Mouse (Mus musculus): ENCODE measurements around the gene Tmem151a. TPM values are rescaled to one million over a fixed set of nuclear protein-coding genes. Genes with fewer than 3 reads are reported as not detected.
A peak's percentile ranks its signal among the peaks of the same experiment; 100 is the strongest.
"Not testable (repeated sequence)": the region's sequence is repeated elsewhere in the genome, so short reads cannot be mapped to it uniquely, and the experiment has no call there.

Tmem151a gene
- total RNA-seq, 2 experiments from 2014 or later, result 146 to 149 TPM

DNA sequence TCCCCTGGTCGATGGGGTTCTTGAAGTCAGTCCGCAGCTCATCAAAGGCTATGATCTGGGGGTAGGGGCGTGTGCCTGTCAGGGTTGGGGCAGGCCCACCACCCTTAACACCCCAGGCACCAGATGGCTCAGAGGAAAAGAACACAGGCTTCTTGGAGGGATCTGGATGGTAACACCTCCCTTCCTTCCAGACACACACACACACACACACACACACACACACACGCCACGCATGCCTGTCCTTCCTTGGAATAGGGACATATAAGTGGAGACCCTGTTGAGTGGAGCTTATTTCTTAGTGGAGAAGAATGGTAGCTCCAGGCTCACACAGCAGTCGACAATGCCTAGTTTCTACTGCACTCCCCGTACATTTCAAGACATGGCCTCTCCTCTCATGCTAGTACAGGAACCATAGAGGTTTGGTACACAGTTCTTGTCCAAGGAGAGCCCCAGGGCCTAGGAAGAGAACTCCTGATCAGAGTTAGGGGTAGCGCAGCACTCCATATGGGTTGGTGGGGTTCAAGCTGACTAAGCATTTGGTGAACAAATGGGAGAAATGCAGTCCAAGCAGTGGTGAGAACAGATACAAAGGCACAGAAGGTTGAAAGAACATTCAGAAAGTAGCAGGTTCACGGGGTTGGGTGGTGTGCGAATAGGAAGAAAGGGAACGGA lies 9.6 kb upstream of the Tmem151a start:
- DNase-seq (ENCODE audit: low spot score in 2 of 2), result no peak

DNA sequence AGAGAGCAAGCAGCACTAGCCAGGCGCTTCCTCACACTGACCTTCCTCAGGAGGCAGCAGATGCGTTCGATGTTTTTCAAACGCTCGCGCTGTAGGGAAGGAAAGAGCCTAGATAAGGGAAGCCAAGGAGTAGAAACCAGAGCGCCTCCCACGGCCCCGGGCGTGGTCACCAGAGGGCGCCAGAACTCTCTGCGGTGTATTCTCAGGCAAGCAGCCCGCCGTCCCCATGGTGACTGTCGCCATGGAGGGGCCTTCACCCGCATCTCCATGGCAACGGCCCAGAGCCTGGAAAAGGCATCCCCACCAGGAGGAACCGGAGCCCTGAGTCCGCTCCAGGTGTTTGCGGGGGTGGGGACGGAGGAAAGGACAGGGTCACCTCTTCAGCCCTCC lies 8.9 kb upstream of the Tmem151a start:
- DNase-seq (ENCODE audit: low spot score in 2 of 2), result peak; percentile 98 to 99

DNA sequence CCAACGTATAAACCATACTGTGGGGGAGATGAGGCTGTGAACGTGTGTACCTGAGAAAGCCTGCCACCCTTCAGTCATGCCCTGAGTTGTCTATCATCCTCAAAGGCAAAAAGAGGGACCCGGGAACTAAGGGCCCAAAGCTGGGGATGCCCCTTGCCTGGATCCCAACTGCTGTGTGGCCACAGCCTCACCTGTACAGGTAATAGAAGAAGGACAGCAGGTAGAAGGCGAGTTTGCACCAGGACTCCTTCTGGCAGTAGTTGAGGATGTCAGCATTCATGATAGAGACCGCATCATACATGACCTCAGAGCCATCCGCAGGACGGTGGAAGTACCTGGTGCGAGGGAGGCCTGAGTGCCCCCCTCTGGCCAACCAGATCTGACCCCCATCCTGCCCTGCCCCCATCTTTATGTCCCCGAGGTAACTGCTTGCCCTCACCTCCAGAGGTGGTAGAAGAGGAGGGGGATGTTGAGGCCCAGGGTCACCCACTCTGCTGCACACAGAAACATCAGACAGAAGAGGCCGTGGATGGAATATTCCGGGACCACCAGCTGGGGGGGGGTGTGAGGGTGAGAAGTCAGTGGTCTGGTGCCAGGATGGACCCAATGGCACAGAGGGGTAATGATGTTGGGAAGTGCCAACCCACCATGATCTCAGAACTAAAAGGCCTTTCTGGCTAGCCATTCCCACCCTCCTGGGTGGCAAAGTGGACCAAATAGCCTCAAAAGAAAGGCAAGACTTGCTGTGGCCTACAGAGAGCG lies 8.3 kb upstream of the Tmem151a start:
- DNase-seq (ENCODE audit: low spot score in 2 of 2), result no peak

DNA sequence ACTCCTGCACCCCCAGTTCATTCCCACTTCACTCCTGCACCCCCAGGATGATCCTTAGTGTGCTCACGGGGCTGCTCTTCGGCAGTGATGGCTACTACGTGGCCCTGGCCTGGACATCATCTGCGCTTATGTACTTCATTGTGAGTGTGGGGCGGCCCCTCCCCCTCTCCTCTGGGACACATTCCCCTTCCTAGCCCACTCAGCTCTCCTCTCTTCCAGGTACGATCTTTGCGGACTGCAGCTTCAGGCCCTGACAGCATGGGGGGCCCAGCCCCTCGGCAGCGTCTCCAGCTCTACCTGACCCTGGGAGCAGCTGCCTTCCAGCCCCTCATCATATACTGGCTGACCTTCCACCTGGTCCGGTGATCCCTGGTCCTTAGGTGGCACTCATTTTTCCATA lies 6.8 kb upstream of the Tmem151a start:
- DNase-seq (ENCODE audit: low spot score in 2 of 2), result no peak

DNA sequence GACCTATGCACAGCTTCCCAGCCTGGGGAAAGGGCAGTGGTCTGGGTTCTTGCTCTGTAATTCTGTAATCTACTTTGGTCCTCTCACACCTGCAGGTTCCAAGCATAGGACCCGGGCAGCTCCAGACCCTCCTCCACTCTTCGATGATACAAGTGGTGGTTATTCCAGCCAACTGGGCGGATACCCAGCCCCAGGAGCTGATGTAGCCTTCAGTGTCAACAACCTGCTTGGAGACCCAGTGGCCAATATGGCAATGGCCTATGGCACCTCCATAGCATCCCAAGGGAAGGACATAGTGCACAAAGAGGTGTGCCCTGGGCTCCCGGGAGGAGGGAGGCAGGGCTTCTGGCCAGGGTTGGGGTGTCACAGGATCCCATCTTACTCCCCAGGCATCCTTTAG lies 4.0 kb upstream of the Tmem151a start:
- no peak for DNase-seq (ENCODE audit: low spot score in 2 of 2)

DNA sequence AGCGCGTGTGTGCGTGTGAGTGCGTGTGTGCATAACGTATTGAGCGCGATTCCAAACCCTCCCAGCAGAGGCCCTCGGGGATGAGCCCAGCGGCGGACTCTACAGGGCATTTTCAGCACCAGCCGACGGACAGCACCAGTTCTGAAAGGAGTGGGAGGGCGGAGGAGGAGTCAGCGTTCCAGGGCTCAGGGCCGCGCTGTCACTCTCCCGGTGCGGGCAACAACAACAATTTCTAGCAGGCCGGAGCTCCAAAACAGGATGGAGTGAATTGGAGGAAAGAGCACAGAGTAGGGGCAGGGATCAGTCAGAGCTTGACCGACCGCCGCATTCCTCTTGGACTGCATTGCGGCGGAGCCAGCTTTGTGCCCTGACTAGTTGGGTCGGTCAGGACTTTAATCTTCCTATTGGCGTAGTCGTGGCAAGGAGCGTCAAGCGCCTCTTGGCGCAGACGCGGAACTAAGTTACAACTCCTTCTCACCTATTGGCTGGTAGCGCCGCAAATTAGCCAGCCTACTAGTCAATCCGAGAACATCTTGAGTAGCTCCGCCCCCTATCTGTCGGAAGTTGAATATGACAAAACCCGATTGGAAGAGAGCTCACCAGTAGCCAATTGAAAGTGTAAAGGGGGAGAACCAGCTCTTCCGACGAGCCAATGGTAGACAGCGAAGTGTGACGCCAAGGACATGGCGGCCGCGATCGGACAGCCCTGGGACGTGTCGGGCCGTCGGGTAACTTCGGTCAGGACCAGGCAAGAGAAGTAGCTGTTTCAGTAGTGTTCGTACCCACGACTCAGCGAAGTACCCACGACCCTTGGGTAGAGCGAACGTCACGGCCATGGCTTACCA lies 2.8 kb upstream of the Tmem151a start, which contains the start of gene Yif1a:
Gene Yif1a, plus strand, starts transcription at position 655 of the 845 bp plus-strand sequence.
- DNase-seq (ENCODE audit: low spot score in 2 of 2), result peak; percentile 87 to 93

DNA sequence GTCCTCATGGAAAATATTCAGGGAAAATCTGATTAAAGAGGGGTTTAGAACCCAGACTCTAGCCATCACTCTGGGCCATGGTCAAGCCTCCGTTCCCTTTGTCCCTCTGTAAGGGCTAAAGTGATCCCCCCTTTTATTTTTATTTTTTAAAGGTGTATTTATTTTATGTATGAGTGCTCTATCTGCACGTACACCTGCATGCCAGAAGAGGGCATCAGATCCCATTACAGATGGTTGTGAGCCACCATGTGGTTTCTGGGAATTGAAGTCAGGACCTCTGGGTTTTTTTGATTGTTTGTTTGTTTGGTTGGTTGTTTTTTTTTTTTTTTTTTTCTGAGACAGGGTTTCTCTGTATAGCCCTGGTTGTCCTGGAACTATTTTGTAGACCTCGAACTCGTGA lies 1.2 kb upstream of the Tmem151a start:
- DNase-seq (ENCODE audit: low spot score in 2 of 2), result not testable (repeated sequence)

DNA sequence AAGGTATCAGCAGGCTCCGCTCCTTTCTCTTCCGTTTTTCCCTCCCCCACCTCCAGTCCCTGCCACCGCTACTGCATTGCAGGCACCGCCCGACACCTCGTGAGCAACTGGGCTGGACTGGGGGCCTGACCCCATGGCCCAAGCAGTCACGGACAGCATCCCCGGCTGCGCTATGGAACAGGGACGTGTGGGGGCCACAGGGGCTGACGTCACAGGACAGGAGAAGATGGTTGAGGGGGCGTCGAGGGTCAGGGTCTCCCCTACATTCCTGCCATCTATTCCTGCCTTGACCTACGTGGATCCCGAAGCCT lies 542 bp downstream of the Tmem151a start:
- DNase-seq (ENCODE audit: low spot score in 2 of 2), result no peak

DNA sequence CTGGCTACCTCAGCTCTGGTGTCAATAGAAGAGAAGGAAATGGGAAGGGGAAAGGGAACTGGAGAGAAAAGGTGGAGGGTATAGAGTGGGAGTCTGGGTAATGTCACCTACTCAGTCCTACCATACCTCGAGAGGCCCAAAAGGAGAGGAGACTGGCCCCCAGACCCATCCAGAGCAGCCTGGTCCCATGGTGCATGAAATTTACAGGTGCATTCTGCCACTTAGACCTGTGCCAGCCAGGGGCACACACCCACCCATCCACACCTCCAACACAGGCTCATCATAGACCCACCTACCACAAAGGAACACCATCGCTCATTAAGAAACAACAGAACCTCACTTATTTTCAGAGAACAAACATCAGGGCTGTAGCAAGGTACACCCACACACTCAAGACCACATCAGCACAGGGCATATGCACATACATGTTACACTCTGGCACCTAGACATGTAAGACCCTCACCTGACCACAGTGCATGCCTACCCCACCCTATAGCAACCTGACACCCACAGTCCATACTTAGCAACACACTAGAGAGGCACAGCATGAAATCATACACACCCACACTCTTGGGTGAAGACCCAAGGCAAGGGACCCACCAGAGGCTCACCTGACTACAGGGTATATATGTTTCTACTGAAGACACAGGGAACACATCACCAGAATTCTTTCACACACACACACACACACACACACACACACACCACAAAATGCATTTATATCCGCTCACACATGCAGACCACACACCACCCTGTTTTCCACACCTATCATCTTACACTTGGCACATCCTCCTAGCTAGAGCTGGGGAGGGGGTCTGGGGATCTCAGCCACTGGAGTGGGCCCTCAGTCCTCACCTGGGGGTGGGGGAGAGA lies 1.1 kb downstream of the Tmem151a start:
- DNase-seq (ENCODE audit: low spot score in 2 of 2), result no peak

DNA sequence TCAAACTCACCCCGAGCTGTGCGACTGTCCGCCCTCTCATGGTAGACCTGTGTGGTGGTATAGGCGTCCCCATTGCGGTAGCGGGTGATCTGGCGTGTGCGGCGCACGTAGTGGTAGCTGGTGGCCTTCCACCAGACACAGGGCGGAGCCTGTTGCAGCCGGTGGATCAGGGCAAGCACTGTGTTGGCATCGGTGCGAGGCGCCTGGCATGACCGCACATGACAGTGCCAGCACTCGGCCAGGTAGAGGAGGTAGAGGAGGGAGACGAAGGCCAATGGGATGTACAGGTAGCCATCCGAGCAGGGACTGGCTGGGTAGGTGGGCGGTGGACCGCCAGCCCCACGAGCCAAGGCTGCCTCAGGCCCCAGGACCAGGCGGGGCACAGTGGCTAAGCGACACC lies 2.7 kb downstream of the Tmem151a start:
- no peak for DNase-seq (ENCODE audit: low spot score in 2 of 2)

DNA sequence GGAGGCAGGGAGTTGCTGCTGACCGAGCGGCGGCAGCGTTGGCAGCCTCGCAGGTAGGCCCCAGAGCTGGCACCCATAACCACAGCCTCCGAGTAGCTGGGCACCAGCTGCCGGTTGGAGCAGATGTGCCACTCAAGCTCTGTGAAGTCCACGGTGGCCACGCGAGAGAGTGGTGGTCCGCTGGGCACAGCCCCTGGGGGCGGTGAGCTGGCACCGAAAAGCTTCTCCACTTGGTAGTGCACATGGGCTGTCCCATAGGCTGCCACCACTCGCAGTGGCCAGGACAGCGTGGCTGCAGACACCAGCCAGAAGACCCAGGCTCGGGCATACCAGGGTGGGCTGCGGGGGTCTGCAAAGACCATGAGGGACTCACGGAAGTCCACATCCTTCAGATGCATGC lies 3.3 kb downstream of the Tmem151a start:
- no peak for DNase-seq (ENCODE audit: low spot score in 2 of 2)

DNA sequence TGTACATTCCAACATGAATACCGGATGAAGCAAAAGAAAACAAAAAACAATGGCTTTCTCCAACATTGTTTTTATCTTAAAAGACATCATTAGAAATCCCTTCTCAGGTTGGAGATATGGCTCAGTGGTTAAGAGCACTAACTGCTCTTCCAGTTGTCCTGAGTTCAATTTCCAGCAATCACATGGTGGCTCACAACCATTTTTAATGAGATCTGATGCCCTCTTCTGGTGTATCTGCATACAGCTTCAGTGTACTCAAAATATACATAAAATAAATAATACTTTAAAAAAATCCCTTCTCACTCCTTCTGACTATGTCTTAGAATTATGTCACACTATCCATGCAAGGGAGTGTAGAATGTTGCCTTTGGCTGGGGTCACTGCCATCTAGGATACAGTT lies 6.1 kb downstream of the Tmem151a start:
- no peak for DNase-seq (ENCODE audit: low spot score in 2 of 2)

DNA sequence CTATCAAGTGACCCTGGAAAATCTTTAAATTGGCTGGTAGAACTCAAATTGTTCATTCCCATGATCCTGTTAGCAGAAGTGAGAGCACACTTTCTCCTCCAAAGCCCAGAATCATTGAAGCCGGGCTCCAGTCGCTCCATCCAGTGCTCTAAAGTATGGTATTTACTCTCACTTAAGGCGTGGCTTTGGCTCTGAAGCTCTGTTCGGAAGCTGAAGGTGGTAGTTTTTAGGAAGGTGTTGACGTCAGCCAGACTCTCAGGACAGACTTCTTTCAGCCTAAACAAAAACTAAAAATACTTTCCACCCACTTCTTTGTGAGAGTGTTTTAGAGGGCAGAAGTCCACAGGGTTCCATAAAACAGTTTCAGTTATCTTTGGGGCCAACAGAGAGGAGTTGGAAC lies 11.8 kb downstream of the Tmem151a start:
- no peak for DNase-seq (ENCODE audit: low spot score in 2 of 2)

DNA sequence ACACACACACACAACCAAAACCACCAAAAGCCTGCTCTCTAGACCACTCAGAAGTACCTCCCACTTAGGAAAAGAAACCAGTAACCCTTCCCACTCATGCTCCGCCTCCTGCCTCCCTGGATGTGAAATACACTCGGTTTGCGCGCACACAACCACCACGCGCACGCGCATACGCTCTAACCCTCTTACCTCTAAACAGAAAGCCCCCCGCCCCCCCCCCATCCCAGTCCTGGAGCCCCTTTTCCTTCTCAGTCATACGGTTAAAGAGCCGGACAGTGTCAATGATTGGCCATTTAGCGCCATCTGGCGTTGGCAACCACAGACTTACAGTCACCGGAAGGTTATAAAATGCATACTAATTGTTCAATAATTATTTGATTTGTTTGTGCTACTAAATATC lies 12.3 kb downstream of the Tmem151a start:
- DNase-seq (ENCODE audit: low spot score in 2 of 2), result peak in 1 of 2 experiments; percentile 61

DNA sequence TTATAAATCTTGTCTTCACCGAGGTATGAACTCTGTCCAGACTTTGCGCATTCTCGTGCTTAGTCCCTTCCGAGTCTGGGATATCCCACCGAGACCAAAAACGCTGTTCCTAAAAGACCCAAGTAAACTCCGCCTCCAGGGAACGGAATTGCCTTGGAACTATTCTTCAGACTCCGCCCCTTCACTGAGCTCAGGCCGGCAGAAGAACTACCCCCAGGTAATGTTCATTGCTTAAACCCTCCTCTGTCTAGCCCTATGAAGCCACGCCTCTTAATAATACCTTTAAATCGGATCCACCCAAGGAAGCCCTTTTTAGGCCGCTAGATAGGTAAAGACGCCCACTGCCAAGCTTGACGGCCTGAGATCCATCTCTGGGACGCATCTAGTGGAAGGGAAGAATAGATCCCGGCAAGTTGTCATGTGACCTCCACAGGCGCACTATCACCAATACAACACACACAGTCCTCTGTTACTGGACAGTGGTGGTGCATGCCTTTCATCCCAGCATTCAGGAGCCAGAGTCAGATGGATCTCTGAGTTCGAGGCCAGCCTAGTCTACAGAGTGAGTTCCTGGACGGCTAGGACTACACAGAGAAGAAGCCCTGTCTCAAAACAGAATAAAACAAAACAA lies 12.8 kb downstream of the Tmem151a start:
- DNase-seq (ENCODE audit: low spot score in 2 of 2), result no peak

DNA sequence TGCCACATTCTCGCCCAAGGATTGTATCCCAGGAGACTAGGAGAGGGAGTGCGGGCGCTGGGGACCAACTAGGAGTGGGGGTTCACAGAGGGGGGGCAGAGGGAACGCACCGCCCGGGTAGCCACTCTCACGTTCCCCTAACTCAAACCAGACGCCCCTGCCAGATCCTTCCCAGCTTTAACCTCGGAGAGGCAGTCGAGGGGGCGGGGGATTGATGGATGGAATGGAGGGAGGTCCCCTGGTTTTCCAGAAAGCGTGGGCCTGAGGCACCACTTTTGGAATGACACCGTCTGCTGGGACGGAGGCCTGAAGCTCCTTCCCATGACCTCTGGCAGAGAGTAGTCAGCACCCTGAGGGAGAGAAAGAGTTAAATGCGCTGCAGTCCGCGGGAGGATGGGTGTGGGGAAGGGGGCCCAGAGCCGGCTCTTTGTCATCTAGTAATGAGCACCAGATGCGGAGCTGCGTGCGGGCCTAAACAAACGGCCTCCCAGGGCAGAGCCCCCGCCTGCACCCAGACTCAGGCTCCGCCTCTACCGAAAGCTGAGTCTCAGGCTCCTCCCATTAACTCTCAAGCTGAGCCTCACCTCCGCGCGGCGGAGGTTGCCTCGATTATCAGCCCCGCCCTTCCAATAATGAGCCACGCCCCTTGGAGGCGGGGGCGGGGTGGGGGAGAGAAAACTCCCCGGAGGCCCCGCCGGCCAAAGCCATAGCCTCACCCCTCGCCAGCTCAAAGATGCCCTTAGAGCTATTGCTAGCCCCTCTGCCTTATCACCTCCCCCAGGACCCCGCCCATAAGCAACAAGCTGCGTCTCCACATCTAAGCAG lies 13.6 kb downstream of the Tmem151a start:
- DNase-seq (ENCODE audit: low spot score in 2 of 2), result no peak

DNA sequence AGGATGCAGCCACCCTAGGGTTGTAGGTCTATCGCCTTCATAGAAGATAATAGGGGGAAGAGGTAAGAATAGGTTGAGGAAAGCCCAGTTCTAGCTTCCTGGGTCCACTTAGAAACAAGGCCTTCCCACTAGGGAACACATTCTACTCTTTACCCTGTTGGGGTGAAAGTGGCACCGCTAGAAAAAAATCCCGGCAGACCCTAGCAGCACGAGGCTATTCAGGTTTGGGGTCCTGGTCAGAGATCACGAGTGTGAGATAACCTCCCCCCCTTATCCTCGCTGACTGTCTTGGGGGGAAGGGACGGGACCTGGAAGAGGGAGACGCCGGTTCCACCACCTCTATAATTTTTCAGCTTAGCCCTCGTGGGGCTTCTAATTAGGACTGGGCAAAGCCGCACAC lies 14.3 kb downstream of the Tmem151a start:
- DNase-seq (ENCODE audit: low spot score in 2 of 2), result no peak

DNA sequence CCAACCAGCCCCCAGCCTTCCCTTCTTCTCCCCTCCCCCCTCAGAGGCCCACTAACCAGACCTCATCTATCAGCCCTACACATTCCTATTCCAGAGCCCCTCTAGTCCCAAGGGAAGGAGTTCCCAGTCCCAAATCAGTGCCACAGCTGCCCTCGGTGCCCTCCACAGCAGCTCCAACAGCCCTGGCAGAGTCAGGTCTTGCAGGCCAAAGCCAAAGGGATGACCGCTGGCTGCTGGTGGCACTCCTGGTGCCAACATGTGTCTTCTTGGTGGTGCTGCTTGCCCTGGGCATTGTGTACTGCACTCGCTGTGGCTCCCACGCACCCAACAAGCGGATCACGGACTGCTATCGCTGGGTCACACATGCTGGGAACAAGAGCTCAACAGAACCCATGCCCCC lies 15.4 kb downstream of the Tmem151a start:
- no peak for DNase-seq (ENCODE audit: low spot score in 2 of 2)

DNA sequence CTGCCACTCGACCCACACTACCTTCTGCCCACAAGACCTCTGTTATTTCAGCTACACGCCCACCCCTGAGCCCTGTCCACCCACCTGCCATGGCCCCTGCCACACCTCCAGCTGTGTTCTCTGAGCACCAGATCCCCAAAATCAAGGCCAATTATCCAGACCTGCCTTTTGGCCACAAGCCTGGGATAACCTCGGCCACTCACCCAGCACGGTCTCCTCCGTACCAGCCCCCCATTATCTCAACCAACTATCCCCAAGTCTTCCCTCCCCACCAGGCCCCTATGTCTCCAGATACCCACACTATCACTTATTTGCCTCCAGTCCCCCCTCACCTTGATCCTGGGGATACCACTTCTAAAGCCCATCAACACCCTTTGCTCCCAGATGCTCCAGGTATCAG lies 15.8 kb downstream of the Tmem151a start:
- DNase-seq (ENCODE audit: low spot score in 2 of 2), result no peak

Data from left cerebral cortex, adult 18-20 months (tissue).